Comparison of ENCODE assay signal across 16 mouse cellular contexts in genomic region chr13:118480237-118480636, GRCm38 (mm10).
DNase-seq lines count a peak whose midpoint lies in the region; ATAC-seq lines count a peak whose summit lies in the region.
"Had no signal": no experiment of that assay in that cellular context is flagged by ENCODE, and none has a peak within 500 bp of the region (broad histone marks: within the 10 kb centered on the region; RNA-seq: fewer than 3 reads in every experiment).

No protein-coding gene starts in this region.

- DNase-seq in adrenal gland, postnatal 36 days: no peak
- no peak for DNase-seq in adrenal gland, adult (ENCODE audit: inconsistent age in 2 of 2, low spot score in 1 of 2)
- DNase-seq in right cerebral cortex, adult 18-20 months: no peak
- DNase-seq: adrenal gland, adult 8-10 months; adrenal gland, postnatal 14 days; cerebellum, adult 11 months; cerebellum, adult 18-20 months; cerebellum, adult 8-10 months; cerebellum, adult 9-11 months; cerebellum, postnatal 14 days; cerebellum, postnatal 36 days; forebrain, postnatal 0 days had no signal

- peak; percentile 85 for ATAC-seq in granulocyte monocyte progenitor cell, adult 5-6 weeks (replicated peaks; ENCODE audit: poor library complexity, severe bottlenecking)
- ATAC-seq in megakaryocyte, adult 5-6 weeks (ENCODE audit: poor library complexity, severe bottlenecking): peak; percentile 75
- ATAC-seq: forebrain, embryonic 13.5 days; forebrain, embryonic 15.5 days; forebrain, postnatal 0 days had no signal
